Mouse (Mus musculus): ENCODE results near the gene Spata4. TPM values are rescaled to one million over a fixed set of nuclear protein-coding genes. Genes with fewer than 3 reads are reported as not detected.

Spata4 gene
- polyA plus RNA-seq, 1 experiment from 2014 or later = not detected

DNA sequence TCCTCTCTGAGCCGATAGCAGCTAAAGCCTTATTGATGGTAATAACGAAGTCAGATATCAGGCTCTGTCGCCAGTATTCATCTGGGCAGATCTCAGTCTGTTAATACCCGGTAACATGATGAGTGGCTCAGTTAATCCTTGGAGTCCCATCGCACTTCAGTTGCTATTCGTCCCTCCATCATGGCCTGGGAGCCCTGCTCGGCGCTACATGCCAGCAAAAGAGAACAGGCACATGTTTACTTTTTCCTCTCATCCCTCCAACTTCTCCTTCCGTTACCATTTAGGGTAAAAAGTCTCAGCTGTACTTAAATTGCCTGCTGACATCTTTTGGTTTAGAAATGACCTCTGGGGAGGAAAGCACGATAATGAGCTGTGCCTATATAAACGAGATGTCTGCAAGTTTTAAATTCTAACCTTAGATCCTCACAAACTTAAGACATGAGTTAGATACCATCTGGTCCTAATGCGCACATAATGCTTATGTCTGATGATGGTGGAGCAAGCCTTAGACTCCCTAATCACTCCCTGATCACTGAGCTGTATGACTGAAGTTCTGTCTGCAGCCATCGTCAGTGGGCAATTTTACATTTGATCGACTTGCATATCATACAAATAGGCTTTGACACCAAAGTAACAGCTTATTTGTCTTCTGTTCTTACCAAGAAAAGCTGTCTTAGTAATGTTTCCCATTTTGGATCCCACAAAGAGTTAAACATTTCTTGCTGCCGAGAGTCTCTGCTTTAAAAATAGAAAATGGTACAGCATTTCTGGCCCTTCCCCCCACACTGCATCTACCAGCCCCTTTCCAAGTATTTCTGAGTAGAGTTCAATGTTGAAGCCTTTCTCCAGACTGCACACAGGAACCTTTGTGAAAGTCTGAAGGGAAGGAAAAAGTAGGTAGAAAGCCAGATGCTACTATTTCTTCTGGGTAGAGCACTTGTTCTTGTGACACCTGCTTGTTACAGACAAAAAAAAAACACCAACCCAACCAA, 29.7 kb upstream of the Spata4 start:
- 41% methylated on average over 15 of the region's 15 CpGs for WGBS
- H3K9ac ChIP-seq (replicated peaks; ENCODE audit: low read depth) = no peak overlapping the region
- H3K4me2 ChIP-seq (replicated peaks; ENCODE audit: low read depth, low read length) = no peak overlapping the region
- peak; percentile 34 for DNase-seq (ENCODE audit: low spot score)
- TF ChIP-seq CTCF (IDR thresholded peaks at IDR 0.05) (no peak), EP300 (IDR thresholded peaks at IDR 0.05) (no peak)
- no peaks in the 10 kb centered on the region for H3K36me3 ChIP-seq (ENCODE audit: insufficient read depth, low read length)
- H3K4me3 ChIP-seq (ENCODE audit: low read depth, low read length) = no peak overlapping the region
- no peaks in the 10 kb centered on the region for H3K4me1 ChIP-seq (ENCODE audit: insufficient read depth, low read depth, low read length)
- no peaks in the 10 kb centered on the region for H3K9me3 ChIP-seq (ENCODE audit: low read length)
- no peaks in the 10 kb centered on the region for H3K27me3 ChIP-seq (replicated peaks; ENCODE audit: insufficient read depth, low read length)
- H3K27ac ChIP-seq (ENCODE audit: low read length) = no peak overlapping the region
- ATAC-seq = peak; percentile 41; the same call in 1 of the 2 replicates

GRCm38 (mm10) chr8:54581436-54581835, 19.1 kb upstream of the Spata4 start:
- H3K4me2 ChIP-seq (replicated peaks; ENCODE audit: low read depth, low read length) = no peak overlapping the region
- no peaks in the 10 kb centered on the region for H3K4me1 ChIP-seq (ENCODE audit: insufficient read depth, low read depth, low read length)
- no peaks in the 10 kb centered on the region for H3K36me3 ChIP-seq (ENCODE audit: insufficient read depth, low read length)
- TF ChIP-seq EP300 (IDR thresholded peaks at IDR 0.05) (no peak), CTCF (IDR thresholded peaks at IDR 0.05) (no peak)
- no peak overlapping the region for H3K9ac ChIP-seq (replicated peaks; ENCODE audit: low read depth)
- H3K27me3 ChIP-seq (replicated peaks; ENCODE audit: insufficient read depth, low read length) = no peaks in the 10 kb centered on the region
- H3K27ac ChIP-seq (ENCODE audit: low read length) = no peak overlapping the region
- H3K9me3 ChIP-seq (ENCODE audit: low read length) = no peaks in the 10 kb centered on the region
- DNase-seq (ENCODE audit: low spot score) (no peak), ATAC-seq (no peak)
- WGBS = 77% methylated on average over 3 of the region's 3 CpGs
- no peak overlapping the region for H3K4me3 ChIP-seq (ENCODE audit: low read depth, low read length)

GRCm38 (mm10) chr8:54582886-54583285, 17.7 kb upstream of the Spata4 start:
- DNase-seq (ENCODE audit: low spot score) (no peak), ATAC-seq (no peak)
- Histone ChIP-seq H3K27me3 (replicated peaks; ENCODE audit: insufficient read depth, low read length) (no peaks in the 10 kb centered on the region), H3K36me3 (ENCODE audit: insufficient read depth, low read length) (no peaks in the 10 kb centered on the region), H3K4me1 (ENCODE audit: insufficient read depth, low read depth, low read length) (no peaks in the 10 kb centered on the region), H3K9ac (replicated peaks; ENCODE audit: low read depth) (no peak overlapping the region), H3K4me3 (ENCODE audit: low read depth, low read length) (no peak overlapping the region), H3K27ac (ENCODE audit: low read length) (no peak overlapping the region), H3K4me2 (replicated peaks; ENCODE audit: low read depth, low read length) (no peak overlapping the region), H3K9me3 (ENCODE audit: low read length) (no peaks in the 10 kb centered on the region)
- no peak for TF ChIP-seq EP300 (IDR thresholded peaks at IDR 0.05)
- no peak for TF ChIP-seq CTCF (IDR thresholded peaks at IDR 0.05)
- WGBS = 46% methylated on average over 1 of the region's 1 CpGs

DNA sequence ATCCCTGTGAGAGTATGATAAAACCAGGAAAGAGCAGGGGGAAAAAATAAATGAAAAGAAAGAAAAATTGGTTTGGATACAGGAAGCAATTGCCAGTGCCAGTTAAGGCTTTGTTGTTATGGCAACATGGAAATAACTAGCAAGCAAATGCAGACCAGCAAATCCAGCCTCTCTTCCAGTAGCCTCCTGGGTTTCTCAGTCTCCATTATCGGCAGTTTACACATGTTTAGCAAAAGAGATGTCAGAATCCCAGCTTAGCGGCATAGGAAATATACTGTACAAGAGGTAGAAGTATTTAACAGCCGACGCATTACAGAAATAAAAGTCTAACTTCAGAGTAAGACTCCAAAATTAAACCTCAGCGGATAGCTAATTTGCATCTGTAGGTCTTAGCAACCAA, 5.9 kb upstream of the Spata4 start:
- ATAC-seq = no peak
- TF ChIP-seq CTCF (IDR thresholded peaks at IDR 0.05) (no peak), EP300 (IDR thresholded peaks at IDR 0.05) (no peak)

DNA sequence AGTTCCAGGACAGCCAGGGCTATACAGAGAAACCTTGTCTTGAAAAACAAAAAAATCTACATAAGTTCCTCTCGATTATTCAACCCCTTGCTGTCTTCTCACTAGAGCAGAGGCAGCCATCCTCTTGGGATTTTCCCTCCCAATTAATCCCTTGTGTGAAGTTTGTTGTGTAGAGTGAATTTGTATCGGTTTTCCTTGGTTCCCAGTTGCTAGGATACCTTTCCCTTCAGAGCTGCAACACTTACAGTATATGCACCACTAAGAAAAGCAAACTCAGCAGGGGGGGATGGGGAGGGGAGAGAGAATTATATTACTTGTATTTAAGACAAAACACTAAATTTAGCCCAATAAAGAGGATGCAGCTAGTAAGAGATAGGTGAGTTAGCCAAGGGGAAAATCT, 4.5 kb upstream of the Spata4 start:
- Histone ChIP-seq H3K36me3 (ENCODE audit: insufficient read depth, low read length) (no peaks in the 10 kb centered on the region), H3K9ac (replicated peaks; ENCODE audit: low read depth) (no peak overlapping the region), H3K4me2 (replicated peaks; ENCODE audit: low read depth, low read length) (no peak overlapping the region), H3K27ac (ENCODE audit: low read length) (no peak overlapping the region), H3K4me3 (ENCODE audit: low read depth, low read length) (no peak overlapping the region), H3K9me3 (ENCODE audit: low read length) (no peaks in the 10 kb centered on the region), H3K4me1 (ENCODE audit: insufficient read depth, low read depth, low read length) (no peaks in the 10 kb centered on the region), H3K27me3 (replicated peaks; ENCODE audit: insufficient read depth, low read length) (no peaks in the 10 kb centered on the region)
- DNase-seq (ENCODE audit: low spot score) (no peak), ATAC-seq (no peak)
- TF ChIP-seq CTCF (IDR thresholded peaks at IDR 0.05) = no peak
- TF ChIP-seq EP300 (IDR thresholded peaks at IDR 0.05) = no peak
- WGBS = 59% methylated on average over 2 of the region's 2 CpGs

More for the DNA sequence above, 5.9 kb upstream of the Spata4 start:
- 91% methylated on average over 5 of the region's 5 CpGs for WGBS
- H3K9ac ChIP-seq (replicated peaks; ENCODE audit: low read depth) = no peak overlapping the region
- no peaks in the 10 kb centered on the region for H3K27me3 ChIP-seq (replicated peaks; ENCODE audit: insufficient read depth, low read length)
- H3K36me3 ChIP-seq (ENCODE audit: insufficient read depth, low read length) = no peaks in the 10 kb centered on the region
- no peak overlapping the region for H3K27ac ChIP-seq (ENCODE audit: low read length)
- H3K4me2 ChIP-seq (replicated peaks; ENCODE audit: low read depth, low read length) = no peak overlapping the region
- no peak for DNase-seq (ENCODE audit: low spot score)
- H3K4me3 ChIP-seq (ENCODE audit: low read depth, low read length) = no peak overlapping the region
- no peaks in the 10 kb centered on the region for H3K4me1 ChIP-seq (ENCODE audit: insufficient read depth, low read depth, low read length)
- no peaks in the 10 kb centered on the region for H3K9me3 ChIP-seq (ENCODE audit: low read length)

DNA sequence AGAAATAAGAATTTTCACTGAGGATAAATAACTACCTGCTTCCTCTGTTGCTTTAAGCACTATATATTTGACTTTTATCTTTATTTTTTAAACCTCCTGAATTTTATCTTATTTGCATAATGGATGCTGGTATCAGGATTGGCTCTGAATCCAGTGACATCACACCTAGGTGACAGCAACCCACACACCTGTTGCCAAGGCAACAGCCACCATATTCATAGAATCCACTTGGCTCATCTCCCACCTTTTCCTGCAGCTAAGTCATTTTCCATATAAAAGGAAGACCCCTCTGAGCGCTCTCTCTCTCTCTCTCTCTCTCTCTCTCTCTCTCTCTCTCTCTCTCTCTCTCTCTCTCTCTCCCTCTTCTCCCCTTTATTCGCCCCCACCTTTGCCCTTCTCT, 3.6 kb upstream of the Spata4 start:
- Histone ChIP-seq H3K36me3 (ENCODE audit: insufficient read depth, low read length) (no peaks in the 10 kb centered on the region), H3K27ac (ENCODE audit: low read length) (no peak overlapping the region), H3K4me1 (ENCODE audit: insufficient read depth, low read depth, low read length) (no peaks in the 10 kb centered on the region), H3K4me2 (replicated peaks; ENCODE audit: low read depth, low read length) (no peak overlapping the region), H3K9me3 (ENCODE audit: low read length) (no peaks in the 10 kb centered on the region), H3K4me3 (ENCODE audit: low read depth, low read length) (no peak overlapping the region), H3K9ac (replicated peaks; ENCODE audit: low read depth) (no peak overlapping the region), H3K27me3 (replicated peaks; ENCODE audit: insufficient read depth, low read length) (no peaks in the 10 kb centered on the region)
- TF ChIP-seq CTCF (IDR thresholded peaks at IDR 0.05) (no peak), EP300 (IDR thresholded peaks at IDR 0.05) (no peak)
- no peak for DNase-seq (ENCODE audit: low spot score)
- 77% methylated on average over 2 of the region's 2 CpGs for WGBS
- no peak for ATAC-seq
